Mouse (Mus musculus) kidney, embryonic 16.5 days (tissue): ENCODE results near the gene Tet3. TPM values are rescaled to one million over a fixed set of nuclear protein-coding genes. Genes with fewer than 3 reads are reported as not detected.

Source experiments
- ATAC-seq: fragments of 200-750 bp; cut with Nextera tagmentation; 2 replicates; pipeline ENCODE4 v1.8.0; 2017; ENCODE audit warnings: moderate TSS enrichment; ENCODE audit not compliant: low FRiP score, low TSS enrichment
- H3K27ac ChIP-seq: fragments of 300-500 bp; sonication (generic); 2 replicates; pipeline ENCODE4 v1.5.1; 2014; ENCODE audit warnings: low read length
- H3K27me3 ChIP-seq: fragments of 300-500 bp; sonication (generic); 2 replicates; pipeline ENCODE4 v1.6.1; 2014; ENCODE audit warnings: low read length, control low read depth, mixed read lengths; ENCODE audit not compliant: insufficient read depth
- H3K36me3 ChIP-seq: fragments of 300-500 bp; sonication (generic); 2 replicates; pipeline ENCODE4 v1.6.1; 2014; ENCODE audit warnings: low read length, control low read depth, mixed read lengths; ENCODE audit not compliant: insufficient read depth
- H3K4me1 ChIP-seq: fragments of 300-500 bp; sonication (generic); 2 replicates; pipeline ENCODE4 v1.6.1; 2014; ENCODE audit warnings: low read length, control low read depth, mixed read lengths; ENCODE audit not compliant: insufficient read depth
- H3K4me2 ChIP-seq: fragments of 300-500 bp; sonication (generic); replicated peaks from 2 replicates; pipeline ENCODE4 v1.6.1; 2014; ENCODE audit warnings: low read depth, low read length
- H3K4me3 ChIP-seq: fragments of 300-500 bp; sonication (generic); 2 replicates; pipeline ENCODE4 v1.5.1; 2014; ENCODE audit warnings: mild to moderate bottlenecking, low read length
- H3K9ac ChIP-seq: fragments of 300-500 bp; sonication (generic); replicated peaks from 2 replicates; pipeline ENCODE4 v1.6.1; 2014; ENCODE audit warnings: low read length
- H3K9me3 ChIP-seq: fragments of 300-500 bp; sonication (generic); 2 replicates; pipeline ENCODE4 v1.6.1; 2016; ENCODE audit warnings: low read length, control low read depth
- WGBS: fragments of 180-500 bp; shearing (Covaris S2); extraction: QIAGEN DNeasy Blood & Tissue Kit; methylation state at CpG from one replicate; pipeline ENCODE4 v1.1.7; 2014; 5-methylcytosine and 5-hydroxymethylcytosine counted together
- polyA plus RNA-seq: library from polyadenylated mRNA; unstranded; fragments of >200 nt; fragmentation: Nextera tagmentation; extraction: Ambion mirVana; gene quantifications from 2 replicates; pipeline ENCODE4 v1.2.1, GENCODE M21; 2015

Gene Tet3
- polyA plus RNA-seq = 48.9 and 65.3 TPM in 2 replicates

DNA sequence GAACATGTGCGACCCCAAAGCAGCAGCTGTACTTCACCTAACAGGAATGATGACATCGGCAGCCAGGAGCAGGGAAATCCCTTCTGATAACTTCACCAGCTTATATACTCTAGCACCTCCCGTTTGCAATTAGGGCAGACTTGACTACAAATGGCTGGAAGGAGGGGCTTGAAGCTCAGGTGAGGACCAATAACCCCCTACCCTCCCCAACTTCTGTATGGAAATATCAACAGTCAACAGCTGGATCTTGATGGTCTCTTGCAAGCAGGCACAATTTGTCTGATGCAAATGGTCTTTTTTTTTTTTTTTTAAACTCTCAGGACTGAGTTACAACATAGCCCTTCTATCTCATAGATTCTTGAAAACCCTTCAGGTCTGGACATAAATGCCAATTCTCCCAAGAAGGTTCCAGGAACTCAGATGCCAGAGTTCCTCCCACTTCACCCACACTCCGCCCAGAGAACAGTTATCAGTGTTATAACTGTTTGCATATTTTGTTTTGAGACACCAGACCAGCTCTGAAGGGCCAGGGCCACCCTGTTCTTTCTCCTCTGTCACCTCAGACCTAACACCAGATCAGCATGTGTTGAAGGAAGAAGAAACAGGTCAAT lies at the start of gene Tet3:
Gene Tet3 (minus strand): TSS at position 51 of the 611 bp plus-strand sequence.
- Histone ChIP-seq H3K4me1 (peaks cover 33% of the 10 kb centered on the region), H3K4me3 (no peak within 1 kb of the TSS), H3K27me3 (no peaks in the 10 kb centered on the region), H3K4me2 (peak within 1 kb of the TSS; percentile 92), H3K27ac (0 out of 2 replicates have a peak within 1 kb of the TSS, but pooled peaks have one; percentile 46), H3K9ac (no peak within 1 kb of the TSS), H3K36me3 (no peaks in the 10 kb centered on the region), H3K9me3 (no peaks in the 10 kb centered on the region)
- WGBS = 72% methylated on average over 4 of the region's 4 CpGs
- no peak for ATAC-seq

DNA sequence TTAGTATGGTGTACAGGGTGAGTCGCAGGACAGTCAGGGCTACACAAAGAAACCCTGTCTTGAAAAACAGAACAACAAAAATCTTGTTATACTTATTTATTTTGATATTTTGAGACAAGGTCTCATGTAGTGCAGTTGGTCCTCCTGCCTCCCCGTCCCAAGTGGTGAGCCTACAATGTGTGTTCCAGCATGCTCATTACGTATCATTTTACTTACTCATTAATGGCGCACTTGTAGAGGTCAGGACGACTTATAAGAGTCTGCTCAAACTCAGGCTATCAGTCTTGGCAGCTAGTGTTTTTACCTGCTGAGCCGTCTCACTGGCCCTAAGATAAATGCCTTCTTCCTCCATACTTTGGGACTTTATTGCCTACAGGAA lies 48.3 kb upstream of the Tet3 start:
- Histone ChIP-seq H3K4me1 (peaks cover 12% of the 10 kb centered on the region), H3K27me3 (no peaks in the 10 kb centered on the region), H3K4me2 (peak overlapping the region; percentile 78), H3K4me3 (peak overlapping the region; percentile 84), H3K9me3 (no peaks in the 10 kb centered on the region), H3K36me3 (no peaks in the 10 kb centered on the region), H3K27ac (peak overlapping the region; percentile 74), H3K9ac (peak overlapping the region; percentile 64)
- no peak; the same call in 1 of the 2 replicates for ATAC-seq
- 23% methylated on average over 6 of the region's 6 CpGs for WGBS

DNA sequence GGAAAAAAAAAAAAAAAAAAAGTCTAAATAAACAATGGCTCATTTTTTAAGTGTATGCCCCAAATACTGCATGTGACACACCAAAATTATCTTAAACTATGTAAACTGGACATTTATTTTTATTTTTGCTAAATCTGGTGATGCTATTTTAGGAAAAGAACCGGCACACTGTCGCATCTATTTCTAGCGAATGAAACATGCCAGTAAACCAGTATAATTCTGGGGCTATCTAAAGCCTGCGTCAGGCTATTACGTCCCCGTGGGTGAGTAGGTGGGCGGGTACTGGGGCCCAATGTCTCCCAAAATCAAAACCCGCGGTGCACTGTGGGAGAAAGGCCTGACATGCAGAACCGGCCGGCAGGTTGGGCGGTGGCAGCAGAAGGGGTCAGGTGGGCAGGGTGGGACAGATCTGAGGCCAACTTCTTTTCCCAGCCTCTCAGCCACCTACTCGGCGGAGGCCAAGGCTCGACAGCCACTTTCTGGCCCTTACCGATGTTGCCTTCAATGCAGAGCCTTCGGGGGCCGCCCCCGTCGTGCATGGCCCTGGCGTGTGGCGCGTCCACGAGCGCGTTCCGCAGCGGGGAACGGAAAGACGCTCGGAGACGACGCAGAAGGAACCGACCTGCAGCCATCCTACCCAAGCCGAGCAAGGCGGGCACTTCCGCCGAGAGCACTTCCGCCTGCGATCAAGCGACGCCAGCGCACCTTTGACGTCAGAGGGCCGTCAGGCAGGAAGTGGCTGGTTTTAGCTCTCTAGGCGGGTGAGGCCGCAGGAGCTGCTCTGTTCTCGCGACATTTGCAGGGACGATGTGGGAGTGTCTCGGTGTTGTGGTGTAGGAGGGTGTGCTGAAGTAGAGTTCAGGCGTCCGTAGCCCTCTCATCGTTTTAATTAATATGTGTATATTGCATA lies 47.6 kb upstream of the Tet3 start, which contains the start of gene Dguok:
Gene Dguok (minus strand): TSS at position 712 of the 910 bp plus-strand sequence.
- Histone ChIP-seq H3K4me3 (peak within 1 kb of the TSS; percentile 84), H3K27ac (peak within 1 kb of the TSS; percentile 96), H3K4me2 (peak within 1 kb of the TSS; percentile 78), H3K9ac (peak within 1 kb of the TSS; percentile 88), H3K36me3 (no peaks in the 10 kb centered on the region), H3K9me3 (no peaks in the 10 kb centered on the region), H3K4me1 (peaks cover 17% of the 10 kb centered on the region), H3K27me3 (no peaks in the 10 kb centered on the region)
- 0% methylated on average over 54 of the region's 54 CpGs for WGBS
- peak; percentile 99 for ATAC-seq

DNA sequence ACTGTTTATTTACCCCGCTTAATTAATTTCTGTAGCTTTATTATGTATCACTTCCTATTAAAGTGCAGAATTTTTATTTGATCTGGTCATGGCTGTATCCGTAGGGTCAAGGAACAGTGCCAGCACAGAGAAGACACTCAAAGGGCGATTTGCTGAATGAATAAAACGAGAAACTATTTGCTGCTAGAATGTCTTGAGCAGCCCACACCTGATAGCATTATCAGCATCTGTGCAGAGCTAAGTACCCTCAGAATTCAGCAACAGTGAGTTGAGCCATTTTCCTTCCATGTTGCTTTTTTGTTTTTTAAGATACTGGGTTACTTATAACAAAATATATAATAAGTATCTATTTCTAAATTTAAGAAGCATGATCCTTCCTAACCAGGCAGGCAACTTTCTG lies 46.7 kb upstream of the Tet3 start:
- no peak for ATAC-seq
- peak overlapping the region; percentile 88 for H3K9ac ChIP-seq
- peak overlapping the region; percentile 78 for H3K4me2 ChIP-seq
- H3K36me3 ChIP-seq = peaks cover under 1% of the 10 kb centered on the region; the same call in 1 of the 2 replicates
- no peaks in the 10 kb centered on the region for H3K27me3 ChIP-seq
- WGBS = 90% methylated on average over 4 of the region's 4 CpGs
- no peak overlapping the region for H3K27ac ChIP-seq
- H3K9me3 ChIP-seq = no peaks in the 10 kb centered on the region
- H3K4me3 ChIP-seq = peak overlapping the region; percentile 84
- H3K4me1 ChIP-seq = peaks cover 17% of the 10 kb centered on the region

DNA sequence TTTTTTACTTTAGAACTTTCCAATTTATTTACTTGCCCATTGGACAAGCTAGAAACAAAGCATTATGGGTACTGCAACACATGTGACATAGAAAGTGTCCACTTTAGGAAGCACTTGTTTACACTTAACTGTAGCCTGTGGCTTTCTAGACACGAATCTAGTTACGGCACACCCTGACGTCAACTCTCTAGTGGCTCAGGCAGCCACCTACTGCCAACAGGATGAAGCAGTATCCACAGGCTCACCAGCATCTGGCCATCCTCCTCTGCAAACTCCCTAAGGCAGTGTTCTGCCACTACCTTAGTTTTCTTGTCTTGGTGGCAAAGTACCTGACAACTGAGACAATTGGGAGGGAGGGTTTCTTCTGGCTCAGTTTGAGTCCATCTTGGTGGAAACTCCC lies 44.5 kb upstream of the Tet3 start:
- H3K4me2 ChIP-seq = no peak overlapping the region
- H3K36me3 ChIP-seq = peaks cover 4% of the 10 kb centered on the region; the same call in 1 of the 2 replicates
- peaks cover 17% of the 10 kb centered on the region for H3K4me1 ChIP-seq
- no peak overlapping the region for H3K9ac ChIP-seq
- no peak overlapping the region for H3K4me3 ChIP-seq
- H3K9me3 ChIP-seq = no peaks in the 10 kb centered on the region
- 83% methylated on average over 3 of the region's 3 CpGs for WGBS
- no peak for ATAC-seq
- no peaks in the 10 kb centered on the region for H3K27me3 ChIP-seq
- H3K27ac ChIP-seq = no peak overlapping the region

DNA sequence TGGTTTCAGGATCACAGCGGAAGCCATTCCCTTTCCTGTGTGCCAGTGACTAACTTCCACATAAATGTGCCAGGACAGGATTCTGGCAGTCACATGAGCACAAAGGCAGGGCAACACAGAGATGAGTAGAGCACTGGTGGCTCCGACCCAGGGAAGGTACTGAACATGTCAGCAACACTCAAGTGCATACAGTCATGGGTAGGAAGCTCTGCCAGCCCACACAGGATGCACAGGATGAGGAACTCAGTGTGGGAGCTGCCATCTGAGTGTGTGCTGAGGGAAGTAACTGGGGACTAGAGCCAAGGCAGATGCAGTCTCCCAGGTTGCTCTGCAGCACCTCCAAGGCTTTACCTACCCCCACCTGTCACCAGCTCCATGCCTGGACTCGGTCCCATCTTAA lies 43.8 kb upstream of the Tet3 start:
- WGBS = 81% methylated on average over 3 of the region's 3 CpGs
- no peaks in the 10 kb centered on the region for H3K9me3 ChIP-seq
- H3K36me3 ChIP-seq = peaks cover 4% of the 10 kb centered on the region; the same call in 1 of the 2 replicates
- H3K4me3 ChIP-seq = no peak overlapping the region
- H3K27me3 ChIP-seq = no peaks in the 10 kb centered on the region
- H3K4me1 ChIP-seq = peaks cover 17% of the 10 kb centered on the region
- no peak overlapping the region for H3K9ac ChIP-seq
- H3K27ac ChIP-seq = no peak overlapping the region
- H3K4me2 ChIP-seq = no peak overlapping the region
- ATAC-seq = no peak

DNA sequence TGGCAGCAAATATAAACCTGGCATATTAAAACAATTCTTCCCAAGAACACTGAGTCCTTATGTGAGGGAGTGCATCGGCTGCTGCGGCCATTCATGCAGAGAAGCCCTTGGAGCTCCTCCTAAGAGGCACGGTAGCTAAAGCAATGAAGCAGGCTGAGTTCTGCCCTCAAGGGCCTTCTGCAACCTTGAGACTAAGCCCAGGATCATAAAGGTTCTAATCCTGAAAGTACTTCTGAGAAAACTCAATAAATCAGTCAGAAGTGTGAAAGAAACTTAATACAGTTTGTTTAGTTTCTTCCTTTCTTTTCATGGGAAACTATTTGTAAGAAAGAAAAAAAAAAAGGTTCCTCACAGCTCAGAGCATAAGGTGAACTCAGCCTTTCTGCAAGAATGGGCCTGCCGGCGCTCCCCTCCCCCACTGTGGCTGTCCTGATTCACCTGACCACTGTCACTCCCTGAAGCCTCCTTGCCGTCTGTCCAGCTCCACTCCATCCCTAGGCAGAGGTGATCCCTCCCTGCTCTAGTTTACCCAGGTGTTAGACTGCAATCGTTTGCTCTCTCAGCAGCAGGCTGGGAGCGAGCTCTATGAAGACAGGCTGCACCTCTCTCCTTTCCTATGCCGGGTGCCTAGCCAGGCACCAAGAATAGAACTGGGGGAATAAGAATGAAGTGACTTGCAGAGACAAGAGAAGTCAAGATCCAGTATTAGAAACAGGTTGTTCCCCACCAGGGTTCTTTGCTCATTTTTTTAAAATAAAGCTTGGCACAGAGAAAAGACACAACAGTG lies 42.8 kb upstream of the Tet3 start:
- Histone ChIP-seq H3K4me1 (peaks cover 11% of the 10 kb centered on the region), H3K9me3 (no peaks in the 10 kb centered on the region), H3K4me3 (no peak overlapping the region), H3K9ac (peak overlapping the region; percentile 28; the same call in 1 of the 2 replicates), H3K36me3 (peaks cover 4% of the 10 kb centered on the region; the same call in 1 of the 2 replicates), H3K27ac (peak overlapping the region; percentile 20; the same call in 1 of the 2 replicates), H3K4me2 (no peak overlapping the region), H3K27me3 (no peaks in the 10 kb centered on the region)
- ATAC-seq = no peak
- WGBS = 42% methylated on average over 9 of the region's 9 CpGs

DNA sequence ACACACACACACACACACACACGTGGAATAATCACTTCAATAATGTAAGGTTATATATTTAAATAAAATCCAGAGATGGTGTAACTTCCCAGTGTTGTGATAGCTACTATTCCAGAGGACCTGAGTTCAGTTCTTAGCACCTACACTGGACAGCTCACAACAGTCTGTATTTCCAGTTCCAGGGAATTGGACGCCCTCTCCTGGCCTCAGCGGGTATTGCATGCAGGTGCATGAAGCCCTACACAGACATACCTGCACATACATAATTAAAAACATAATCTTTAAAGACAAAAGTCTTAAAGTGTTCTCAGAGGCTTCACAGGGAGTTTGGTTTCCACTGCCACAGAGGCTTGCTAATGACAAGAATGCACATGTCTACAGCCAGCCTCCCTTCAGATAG lies 41.6 kb upstream of the Tet3 start:
- Histone ChIP-seq H3K4me1 (peaks cover 5% of the 10 kb centered on the region), H3K9ac (no peak overlapping the region), H3K4me2 (no peak overlapping the region), H3K36me3 (peaks cover 4% of the 10 kb centered on the region; the same call in 1 of the 2 replicates), H3K4me3 (no peak overlapping the region), H3K27me3 (no peaks in the 10 kb centered on the region), H3K27ac (no peak overlapping the region), H3K9me3 (no peaks in the 10 kb centered on the region)
- ATAC-seq = no peak
- WGBS = 78% methylated on average over 3 of the region's 3 CpGs

DNA sequence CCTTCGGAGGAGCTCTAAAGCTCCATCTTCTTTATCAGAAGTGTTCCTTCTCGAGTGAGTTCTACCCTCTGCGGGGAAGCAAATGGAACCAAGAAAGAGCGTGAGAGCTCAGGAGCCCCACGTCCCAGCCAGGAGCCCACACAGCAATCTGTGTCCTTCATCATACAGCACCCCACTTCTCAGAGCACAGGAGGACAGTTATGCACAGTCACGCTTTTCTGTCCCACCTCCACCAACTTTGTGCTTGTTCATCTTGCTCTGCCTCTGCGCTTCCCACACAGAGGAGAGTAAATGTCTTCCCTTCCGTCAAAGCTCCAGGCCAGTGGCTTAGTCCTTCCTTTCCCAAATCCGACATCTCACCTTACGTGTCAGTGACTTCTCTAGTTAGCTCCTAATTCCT lies 40.2 kb upstream of the Tet3 start:
- ATAC-seq = no peak

More for the DNA sequence above, 40.2 kb upstream of the Tet3 start:
- H3K9ac ChIP-seq = no peak overlapping the region
- no peak overlapping the region for H3K4me2 ChIP-seq
- 90% methylated on average over 10 of the region's 10 CpGs for WGBS
- no peaks in the 10 kb centered on the region for H3K9me3 ChIP-seq
- peaks cover 6% of the 10 kb centered on the region for H3K36me3 ChIP-seq
- no peak overlapping the region for H3K4me3 ChIP-seq
- no peak overlapping the region for H3K27ac ChIP-seq
- peaks cover 5% of the 10 kb centered on the region for H3K4me1 ChIP-seq
- H3K27me3 ChIP-seq = no peaks in the 10 kb centered on the region
